Mouse (Mus musculus) inflammation-experienced regulatory T-cells (primary cell): ENCODE results near the gene Acaca. TPM values are rescaled to one million over a fixed set of nuclear protein-coding genes. Genes with fewer than 3 reads are reported as not detected.

ENCODE experiments used
- polyA plus RNA-seq, 2 experiments: library from polyadenylated mRNA; unstranded; fragments of 100-300 nt; shearing (Covaris generic); gene quantifications; one replicate each; pipeline ENCODE4 v1.2.1; 2017

Gene Acaca
- polyA plus RNA-seq, result 1 to 10 TPM; 4.1 to 5.1 TPM

DNA sequence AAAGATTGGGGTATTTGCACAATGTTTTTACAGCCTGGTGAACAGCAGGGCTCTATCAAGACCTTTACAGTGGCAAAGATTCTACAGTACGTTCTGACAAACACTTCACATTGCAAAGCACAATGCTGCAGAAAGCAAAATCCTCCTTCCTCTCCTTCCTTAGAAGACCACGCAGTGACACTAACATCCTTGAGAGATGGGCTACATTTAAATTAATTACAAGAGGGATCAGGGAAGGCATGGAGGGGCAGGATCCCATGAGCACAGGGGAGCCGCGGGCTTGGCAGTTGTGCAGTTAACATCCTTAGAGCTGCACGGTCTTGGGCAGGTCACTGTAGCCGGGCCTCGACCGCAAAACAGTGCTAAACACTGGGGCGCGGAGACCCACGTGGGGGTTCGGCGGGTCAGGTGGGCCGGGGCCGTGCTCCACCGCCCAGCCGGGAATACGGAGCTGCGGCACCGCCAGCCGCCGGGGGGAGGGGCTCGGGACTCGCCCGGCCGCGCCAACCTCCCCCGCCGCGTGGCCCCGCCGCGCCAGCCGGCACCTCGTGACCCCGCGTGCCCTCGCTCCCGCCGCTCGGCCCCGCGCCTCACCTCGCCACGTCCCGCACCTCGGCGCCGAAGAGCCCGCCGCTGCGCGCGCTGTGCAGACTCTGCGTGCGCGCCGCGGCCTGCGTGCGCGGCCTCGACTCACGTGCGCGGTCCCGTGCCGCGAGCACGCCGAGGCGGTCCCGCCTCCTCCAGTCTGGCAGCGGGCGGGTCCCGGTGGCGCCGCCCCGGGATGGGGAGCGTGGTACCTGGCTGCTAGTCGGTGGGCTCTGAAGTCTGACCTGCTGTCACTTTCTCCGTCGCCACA lies at the start of gene Acaca, which contains the start of gene Tada2a:
TSS of gene Acaca (plus strand) at position 730 of the 856 bp plus-strand sequence.
TSS of gene Tada2a (minus strand) at position 658 of the 856 bp plus-strand sequence.

GRCm38 (mm10) chr11:84167046-84167526 lies 37.6 kb downstream of the Acaca start, which contains the start of gene Gm11437:
Gene Gm11437 (minus strand): TSS chr11:84167476.

Other genes starting within 250 kb of the Acaca start
- gene Ddx52, start 187.6 kb upstream of the Acaca start, polyA plus RNA-seq, result 10 to 100 TPM; 54.8 to 79.1 TPM
- 10 to 100 TPM; 26.6 to 34.2 TPM for gene Synrg, start 165.2 kb upstream of the Acaca start, polyA plus RNA-seq
- gene Dusp14, start 60.4 kb upstream of the Acaca start, polyA plus RNA-seq, result 10 to 100 TPM in 1 of 2 experiments, 1 to 10 TPM in 1; 4.1 to 11.7 TPM
- gene Tada2a, start 72 bp upstream of the Acaca start, polyA plus RNA-seq, result 1 to 10 TPM; 7.1 to 9.0 TPM
- gene Gm11437, start 37.8 kb downstream of the Acaca start, polyA plus RNA-seq, result under 1 TPM in 1 of 2 experiments, not detected in 1; 0.83 TPM